Mouse (Mus musculus) embryonic fibroblast, embryonic 13.5 days (primary cell): ENCODE results near the gene Aspscr1.
"Not testable (repeated sequence)": the region's sequence is repeated elsewhere in the genome, so short reads cannot be mapped to it uniquely, and the experiment has no call there.

Experiments used
- CTCF ChIP-seq: IDR thresholded peaks from 2 replicates; pipeline ENCODE4 v1.5.1; 2011; ENCODE audit warnings: mild to moderate bottlenecking, control low read depth, low read length, moderate library complexity, borderline replicate concordance; ENCODE audit not compliant: insufficient read depth
- POLR2A ChIP-seq: IDR thresholded peaks from 2 replicates; pipeline ENCODE4 v1.6.1; 2011; ENCODE audit warnings: low read depth, mild to moderate bottlenecking, control low read depth, low read length, moderate library complexity

- not testable (repeated sequence) for TF ChIP-seq CTCF, POLR2A
These were observed 3.1 kb downstream of the Aspscr1 start for GRCm38 (mm10) chr11:120675875-120676274.
